Mouse (Mus musculus) right cerebral cortex, postnatal 10 days (tissue): ENCODE results near the gene Map3k1.

ENCODE experiments used
- DNase-seq, 2 experiments: peaks; one replicate each; pipeline ENCODE4 v3.0.0; 2021; ENCODE audit warnings: low spot score in 2 of 2

Map3k1 gene

GRCm38 (mm10) chr13:111812647-111813046 lies 3.9 kb upstream of the Map3k1 start:
- DNase-seq: no peak

GRCm38 (mm10) chr13:111810998-111811628 lies 2.3 kb upstream of the Map3k1 start:
- DNase-seq: no peak

GRCm38 (mm10) chr13:111809466-111810228 lies 854 bp upstream of the Map3k1 start:
- peak; percentile 70 to 71 for DNase-seq

GRCm38 (mm10) chr13:111808387-111808636 lies 481 bp downstream of the Map3k1 start:
- no peak for DNase-seq

GRCm38 (mm10) chr13:111807596-111808386 lies 1.0 kb downstream of the Map3k1 start:
- no peak for DNase-seq

GRCm38 (mm10) chr13:111807105-111807595 lies 1.6 kb downstream of the Map3k1 start:
- DNase-seq: no peak

- no peak for DNase-seq
These were observed 2.8 kb downstream of the Map3k1 start for GRCm38 (mm10) chr13:111805738-111806722.

- no peak for DNase-seq
These were observed 3.7 kb downstream of the Map3k1 start for GRCm38 (mm10) chr13:111804951-111805673.

GRCm38 (mm10) chr13:111804189-111804588 lies 4.6 kb downstream of the Map3k1 start:
- DNase-seq: no peak

GRCm38 (mm10) chr13:111803506-111803905 lies 5.3 kb downstream of the Map3k1 start:
- no peak for DNase-seq

GRCm38 (mm10) chr13:111802900-111803299 lies 5.9 kb downstream of the Map3k1 start:
- DNase-seq: no peak

- no peak for DNase-seq
These were observed 6.5 kb downstream of the Map3k1 start for GRCm38 (mm10) chr13:111802271-111802665.

GRCm38 (mm10) chr13:111801662-111802270 lies 7.0 kb downstream of the Map3k1 start:
- DNase-seq: no peak

- DNase-seq: no peak
These were observed 7.9 kb downstream of the Map3k1 start for GRCm38 (mm10) chr13:111800866-111801265.

- DNase-seq: no peak
These were observed 10.7 kb downstream of the Map3k1 start for GRCm38 (mm10) chr13:111798044-111798443.

- peak; percentile 62 to 68 for DNase-seq
These were observed 11.8 kb downstream of the Map3k1 start for GRCm38 (mm10) chr13:111797021-111797420.

GRCm38 (mm10) chr13:111796191-111796920 lies 12.4 kb downstream of the Map3k1 start:
- DNase-seq: no peak

- DNase-seq: no peak
These were observed 15.9 kb downstream of the Map3k1 start for GRCm38 (mm10) chr13:111792975-111793287.

GRCm38 (mm10) chr13:111792130-111792974 lies 16.4 kb downstream of the Map3k1 start:
- peak in 1 of 2 experiments; percentile 55 for DNase-seq
